Mouse (Mus musculus) liver, postnatal 0 days (tissue): ENCODE measurements around the gene Klhl3. TPM values are rescaled to one million over a fixed set of nuclear protein-coding genes. Genes with fewer than 3 reads are reported as not detected.

Experiments
- ATAC-seq: fragments of 200-750 bp; cut with Nextera tagmentation; 2 replicates; pipeline ENCODE4 v1.8.0; 2017; ENCODE audit warnings: mild to moderate bottlenecking, moderate library complexity
- DNase-seq: peaks from one replicate; pipeline ENCODE4 v3.0.0-alpha.2; 2016
- H3K27ac ChIP-seq: fragments of 300-500 bp; sonication (generic); 2 replicates; pipeline ENCODE4 v1.5.1; 2014; ENCODE audit warnings: antibody characterized with exemption, moderate library complexity, mild to moderate bottlenecking, low read depth
- H3K27me3 ChIP-seq: fragments of 300-500 bp; sonication (generic); 2 replicates; pipeline ENCODE4 v1.6.1; 2014; ENCODE audit warnings: low read length, control low read depth, mixed read lengths; ENCODE audit not compliant: insufficient read depth
- H3K36me3 ChIP-seq: fragments of 300-500 bp; sonication (generic); replicated peaks from 2 replicates; pipeline ENCODE4 v1.6.1; 2014; ENCODE audit warnings: mild to moderate bottlenecking, control low read depth, low read length, moderate library complexity, mixed read lengths; ENCODE audit not compliant: insufficient read depth
- H3K4me1 ChIP-seq: fragments of 300-500 bp; sonication (generic); 2 replicates; pipeline ENCODE4 v1.6.1; 2014; ENCODE audit warnings: antibody characterized with exemption, mild to moderate bottlenecking, control low read depth; ENCODE audit not compliant: insufficient read depth
- H3K4me2 ChIP-seq: fragments of 300-500 bp; sonication (generic); 2 replicates; pipeline ENCODE4 v1.6.1; 2014; ENCODE audit warnings: low read depth, mild to moderate bottlenecking, low read length, moderate library complexity, mixed read lengths
- H3K4me3 ChIP-seq: fragments of 300-500 bp; sonication (generic); 2 replicates; pipeline ENCODE4 v1.5.1; 2014; ENCODE audit warnings: low read depth, low read length
- H3K9ac ChIP-seq: fragments of 300-500 bp; sonication (generic); replicated peaks from 2 replicates; pipeline ENCODE4 v1.6.1; 2014; ENCODE audit warnings: mild to moderate bottlenecking, moderate library complexity
- H3K9me3 ChIP-seq: fragments of 300-500 bp; sonication (generic); 2 replicates; pipeline ENCODE4 v1.6.1; 2016; ENCODE audit warnings: mild to moderate bottlenecking, control low read depth, low read length, mixed read lengths
- CTCF ChIP-seq: sonication (generic); IDR thresholded peaks from 2 replicates; pipeline ENCODE4 v1.5.1; 2016; ENCODE audit warnings: antibody characterized with exemption, low read depth
- EP300 ChIP-seq: IDR thresholded peaks from 2 replicates; pipeline ENCODE4 v1.6.1; 2016; ENCODE audit warnings: antibody characterized with exemption, low read depth, mild to moderate bottlenecking
- WGBS: fragments of 180-500 bp; shearing (Covaris S2); extraction: QIAGEN DNeasy Blood & Tissue Kit; methylation state at CpG from one replicate; pipeline ENCODE4 v1.1.7; 2014; ENCODE audit not compliant: insufficient replicate concordance; 5-methylcytosine and 5-hydroxymethylcytosine counted together
- polyA plus RNA-seq: library from polyadenylated mRNA; unstranded; fragments of >200 nt; fragmentation: Nextera tagmentation; extraction: Ambion mirVana; gene quantifications from 2 replicates; pipeline ENCODE4 v1.2.1, GENCODE M21; 2015

The Klhl3 gene
- polyA plus RNA-seq, 1 experiment from 2014 or later: 2.9 TPM

GRCm38 (mm10) chr13:58126862-58127765 lies 13.7 kb upstream of the Klhl3 start:
- no peak for ATAC-seq

GRCm38 (mm10) chr13:58126126-58126525 lies 12.7 kb upstream of the Klhl3 start:
- H3K4me3 ChIP-seq: peak overlapping the region; percentile 96
- TF ChIP-seq EP300 (peak; percentile 31; the same call in 1 of the 2 replicates), CTCF (peak; percentile 92)
- H3K9ac ChIP-seq: no peak overlapping the region
- H3K9me3 ChIP-seq: no peaks in the 10 kb centered on the region
- peaks cover 5% of the 10 kb centered on the region; the same call in 1 of the 2 replicates for H3K36me3 ChIP-seq
- peak overlapping the region; percentile 74 for H3K4me2 ChIP-seq
- no peak for ATAC-seq
- H3K4me1 ChIP-seq: peaks cover 29% of the 10 kb centered on the region
- no peaks in the 10 kb centered on the region for H3K27me3 ChIP-seq
- WGBS: 31% methylated on average over 7 of the region's 7 CpGs
- peak overlapping the region; percentile 45; the same call in 1 of the 2 replicates for H3K27ac ChIP-seq
- DNase-seq: peak; percentile 27

More at GRCm38 (mm10) chr13:58126862-58127765, 13.7 kb upstream of the Klhl3 start:
- Histone ChIP-seq H3K27me3 (no peaks in the 10 kb centered on the region), H3K4me3 (peak overlapping the region; percentile 96), H3K9ac (peak overlapping the region; percentile 99), H3K36me3 (peaks cover 5% of the 10 kb centered on the region; the same call in 1 of the 2 replicates), H3K27ac (peak overlapping the region; percentile 99), H3K4me1 (peaks cover 21% of the 10 kb centered on the region), H3K4me2 (peak overlapping the region; percentile 74), H3K9me3 (no peaks in the 10 kb centered on the region)
- WGBS: under 1% methylated on average over 63 of the region's 92 CpGs
- DNase-seq: peak; percentile 70
- TF ChIP-seq CTCF (no peak), EP300 (no peak)

- TF ChIP-seq EP300: no peak
- TF ChIP-seq CTCF: no peak
- Histone ChIP-seq H3K4me3 (no peak overlapping the region), H3K9me3 (no peaks in the 10 kb centered on the region), H3K36me3 (peaks cover 5% of the 10 kb centered on the region; the same call in 1 of the 2 replicates), H3K4me1 (peaks cover 25% of the 10 kb centered on the region), H3K27ac (no peak overlapping the region), H3K9ac (no peak overlapping the region), H3K4me2 (no peak overlapping the region), H3K27me3 (no peaks in the 10 kb centered on the region)
- WGBS: 56% methylated on average over 2 of the region's 2 CpGs
- ATAC-seq (no peak), DNase-seq (no peak)
Measured at GRCm38 (mm10) chr13:58124989-58125388, 11.6 kb upstream of the Klhl3 start.

- no peak overlapping the region for H3K4me3 ChIP-seq
- WGBS: 79% methylated on average over 3 of the region's 3 CpGs
Measured at GRCm38 (mm10) chr13:58124278-58124677, 10.9 kb upstream of the Klhl3 start.

GRCm38 (mm10) chr13:58123381-58123780 lies 10.0 kb upstream of the Klhl3 start:
- Histone ChIP-seq H3K9me3 (no peaks in the 10 kb centered on the region), H3K27me3 (no peaks in the 10 kb centered on the region), H3K36me3 (peaks cover 5% of the 10 kb centered on the region; the same call in 1 of the 2 replicates), H3K4me3 (peak overlapping the region; percentile 30; the same call in 1 of the 2 replicates), H3K27ac (peak overlapping the region; percentile 87), H3K4me2 (peak overlapping the region; percentile 56), H3K9ac (no peak overlapping the region), H3K4me1 (peaks cover 20% of the 10 kb centered on the region)
- DNase-seq (no peak), ATAC-seq (peak; percentile 63)
- TF ChIP-seq CTCF (no peak), EP300 (no peak)
- 65% methylated on average over 8 of the region's 8 CpGs for WGBS

More at GRCm38 (mm10) chr13:58124278-58124677, 10.9 kb upstream of the Klhl3 start:
- no peaks in the 10 kb centered on the region for H3K9me3 ChIP-seq
- peaks cover 20% of the 10 kb centered on the region for H3K4me1 ChIP-seq
- no peak for ATAC-seq
- H3K27me3 ChIP-seq: no peaks in the 10 kb centered on the region
- no peak for TF ChIP-seq CTCF
- TF ChIP-seq EP300: no peak
- no peak for DNase-seq
- peaks cover 5% of the 10 kb centered on the region; the same call in 1 of the 2 replicates for H3K36me3 ChIP-seq
- no peak overlapping the region for H3K4me2 ChIP-seq
- H3K27ac ChIP-seq: peak overlapping the region; percentile 87; the same call in 1 of the 2 replicates
- H3K9ac ChIP-seq: no peak overlapping the region

- peak overlapping the region; percentile 87 for H3K27ac ChIP-seq
- 69% methylated on average over 10 of the region's 10 CpGs for WGBS
- H3K4me3 ChIP-seq: peak overlapping the region; percentile 30
- peaks cover 5% of the 10 kb centered on the region; the same call in 1 of the 2 replicates for H3K36me3 ChIP-seq
- H3K9me3 ChIP-seq: no peaks in the 10 kb centered on the region
- H3K9ac ChIP-seq: peak overlapping the region; percentile 26; the same call in 1 of the 2 replicates
- no peaks in the 10 kb centered on the region for H3K27me3 ChIP-seq
- ATAC-seq: peak; percentile 75
- no peak for DNase-seq
- peak overlapping the region; percentile 56 for H3K4me2 ChIP-seq
- H3K4me1 ChIP-seq: peaks cover 20% of the 10 kb centered on the region
- TF ChIP-seq CTCF: no peak
- TF ChIP-seq EP300: 0 out of 2 replicates have a peak, but pooled peaks have one; percentile 1
Measured at GRCm38 (mm10) chr13:58122786-58123297, 9.4 kb upstream of the Klhl3 start.
